Mouse (Mus musculus) fibroblast of lung, adult 2 months (primary cell): Measurements from ENCODE around the gene Yaf2.
"Not testable (repeated sequence)": the region's sequence is repeated elsewhere in the genome, so short reads cannot be mapped to it uniquely, and the experiment has no call there.

Source experiments
- DNase-seq: peaks from one replicate; pipeline ENCODE4 v3.0.0-alpha.2; 2011; ENCODE audit warnings: low read depth

Yaf2 gene

GRCm38 (mm10) chr15:93252396-93252795, 84.3 kb downstream of the Yaf2 start:
- DNase-seq, result no peak

DNA sequence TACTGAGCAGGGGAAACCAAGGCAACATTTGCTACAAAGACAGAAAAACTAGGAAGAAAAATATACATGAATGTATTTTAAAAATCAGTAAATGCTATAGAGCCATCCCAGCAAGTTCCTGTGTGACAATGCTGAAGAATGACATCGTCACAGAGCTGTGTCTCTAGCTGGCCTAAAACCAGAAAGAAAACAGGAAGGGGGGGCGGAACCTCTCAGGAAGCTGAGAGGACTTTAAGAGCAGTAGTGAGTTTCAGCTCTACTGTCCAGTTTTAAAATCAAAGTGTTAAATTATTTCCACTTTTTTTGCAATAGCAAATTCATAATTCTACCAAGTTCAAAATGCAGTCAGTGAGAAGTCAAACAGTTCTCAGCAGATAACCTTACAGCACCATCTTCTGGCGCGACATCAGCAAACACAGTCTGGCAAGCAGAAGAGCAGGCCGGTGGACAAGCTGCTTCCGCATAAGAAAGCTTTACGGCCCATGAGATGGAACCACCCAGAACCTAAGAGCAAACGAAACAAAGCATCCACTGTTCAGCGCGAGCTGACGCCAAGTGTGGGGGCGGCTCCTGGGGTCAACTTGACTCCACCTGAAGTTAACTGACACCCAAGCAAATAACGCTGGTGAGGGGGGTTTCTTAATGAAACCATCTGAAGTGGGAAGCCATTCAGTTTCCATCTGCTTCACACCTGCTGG, 85.0 kb downstream of the Yaf2 start:
- DNase-seq, result peak; percentile 35

- no peak for DNase-seq
These were observed 93.5 kb downstream of the Yaf2 start for GRCm38 (mm10) chr15:93243202-93243601.

GRCm38 (mm10) chr15:93236456-93236855, 100.3 kb downstream of the Yaf2 start:
- DNase-seq, result not testable (repeated sequence)
